Mouse (Mus musculus) naive thymus-derived CD4-positive, alpha-beta T cell, adult 2 months (primary cell): ENCODE data around the gene Paqr3.

Experiments
- DNase-seq: peaks from one replicate; pipeline ENCODE4 v3.0.0-alpha.2; 2011; ENCODE audit warnings: low read depth

Paqr3 gene

DNA sequence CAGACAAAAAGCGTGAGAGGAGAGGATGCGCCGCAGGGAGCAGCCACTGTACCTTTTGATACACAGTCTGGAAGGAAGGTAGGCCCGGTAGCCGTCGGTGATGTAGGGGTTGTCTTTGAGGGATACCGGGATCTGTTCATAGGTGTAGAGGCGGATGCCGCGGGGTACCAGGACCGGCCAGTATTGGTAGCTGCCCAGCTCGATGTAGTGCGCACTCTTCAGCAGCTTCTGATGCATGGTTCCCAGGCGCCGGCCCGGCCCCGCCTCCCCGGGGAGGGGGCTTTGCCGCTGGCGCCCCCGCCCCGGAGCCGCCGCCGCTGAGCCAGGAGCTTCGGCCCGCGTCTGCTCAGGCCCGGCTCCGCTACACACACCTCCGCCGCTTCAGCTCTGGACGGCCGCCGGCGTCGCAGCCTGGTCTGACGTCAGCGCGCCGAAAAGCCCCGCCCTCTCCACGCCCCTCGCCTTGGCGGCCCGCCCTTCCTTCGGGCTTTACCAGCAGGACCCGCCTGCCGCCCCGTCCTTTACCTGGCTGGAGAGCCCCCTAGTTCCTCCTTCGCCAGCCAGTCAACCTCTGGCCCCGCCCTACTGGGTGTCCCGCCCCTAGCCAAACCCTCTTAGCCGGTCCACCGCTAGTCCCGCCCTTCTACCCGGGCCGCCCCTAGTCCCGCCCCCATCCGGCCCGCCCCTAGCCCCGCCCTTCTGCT, at the start of gene Paqr3:
Gene Paqr3 (minus strand): TSS at position 390 of the 704 bp plus-strand sequence.
- peak; percentile 91 for DNase-seq

DNA sequence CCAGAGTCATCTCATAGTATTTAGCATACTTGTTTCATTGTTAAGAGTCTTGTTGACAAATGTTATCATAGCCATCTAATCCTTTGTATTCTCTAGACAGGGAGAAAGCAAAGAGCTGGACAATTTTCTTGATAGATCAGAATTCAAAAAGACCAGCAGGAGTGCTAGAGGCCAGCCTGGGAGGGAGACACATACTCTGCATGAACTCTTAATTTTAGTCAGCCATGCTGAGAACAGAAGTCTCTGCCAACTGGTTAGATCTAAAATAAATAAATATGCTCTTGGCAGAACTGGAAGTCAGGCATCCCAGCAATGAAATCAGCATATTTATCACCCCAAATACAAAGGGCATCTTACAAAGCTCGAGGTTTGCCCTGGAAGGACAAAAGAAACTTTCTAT, 43.3 kb upstream of the Paqr3 start:
- DNase-seq: no peak

DNA sequence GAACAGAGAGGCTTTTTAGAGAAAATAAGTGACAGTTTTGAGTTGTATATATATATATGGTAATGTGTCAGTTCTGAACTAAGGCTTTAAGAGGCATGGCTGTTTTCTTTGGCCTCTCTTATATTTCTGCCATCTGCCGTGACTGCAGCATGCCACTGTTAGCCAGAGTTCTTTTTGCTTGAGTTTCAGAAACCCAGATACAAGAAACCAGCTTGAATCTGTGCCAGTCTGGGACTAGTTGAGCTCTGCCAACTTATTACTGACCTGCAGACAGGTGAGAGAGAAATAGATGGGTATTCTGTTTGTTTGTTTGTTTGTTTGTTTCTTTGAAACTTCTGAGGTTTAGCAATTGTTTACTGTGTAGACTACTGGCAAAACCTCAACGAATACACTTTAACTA, 23.9 kb upstream of the Paqr3 start:
- no peak for DNase-seq

DNA sequence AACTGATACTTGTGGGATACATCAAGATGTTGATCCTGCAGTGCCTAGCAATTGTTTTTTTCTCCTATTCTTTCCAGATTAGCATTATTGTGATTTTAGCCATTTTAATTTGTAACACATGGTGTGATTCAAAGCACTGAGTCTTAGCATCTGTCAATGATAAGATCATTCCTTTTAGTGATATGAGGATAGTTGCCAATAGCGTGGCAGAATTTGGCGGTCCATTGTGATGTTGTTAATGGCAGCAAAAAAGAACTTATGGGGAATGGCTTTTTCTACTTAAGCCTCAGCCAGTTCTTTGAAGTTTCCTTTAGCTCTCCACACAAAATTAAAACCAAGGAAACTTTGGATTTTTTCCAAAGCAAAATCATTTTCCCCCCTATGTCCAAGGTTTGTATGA, 18.2 kb upstream of the Paqr3 start:
- DNase-seq: no peak

DNA sequence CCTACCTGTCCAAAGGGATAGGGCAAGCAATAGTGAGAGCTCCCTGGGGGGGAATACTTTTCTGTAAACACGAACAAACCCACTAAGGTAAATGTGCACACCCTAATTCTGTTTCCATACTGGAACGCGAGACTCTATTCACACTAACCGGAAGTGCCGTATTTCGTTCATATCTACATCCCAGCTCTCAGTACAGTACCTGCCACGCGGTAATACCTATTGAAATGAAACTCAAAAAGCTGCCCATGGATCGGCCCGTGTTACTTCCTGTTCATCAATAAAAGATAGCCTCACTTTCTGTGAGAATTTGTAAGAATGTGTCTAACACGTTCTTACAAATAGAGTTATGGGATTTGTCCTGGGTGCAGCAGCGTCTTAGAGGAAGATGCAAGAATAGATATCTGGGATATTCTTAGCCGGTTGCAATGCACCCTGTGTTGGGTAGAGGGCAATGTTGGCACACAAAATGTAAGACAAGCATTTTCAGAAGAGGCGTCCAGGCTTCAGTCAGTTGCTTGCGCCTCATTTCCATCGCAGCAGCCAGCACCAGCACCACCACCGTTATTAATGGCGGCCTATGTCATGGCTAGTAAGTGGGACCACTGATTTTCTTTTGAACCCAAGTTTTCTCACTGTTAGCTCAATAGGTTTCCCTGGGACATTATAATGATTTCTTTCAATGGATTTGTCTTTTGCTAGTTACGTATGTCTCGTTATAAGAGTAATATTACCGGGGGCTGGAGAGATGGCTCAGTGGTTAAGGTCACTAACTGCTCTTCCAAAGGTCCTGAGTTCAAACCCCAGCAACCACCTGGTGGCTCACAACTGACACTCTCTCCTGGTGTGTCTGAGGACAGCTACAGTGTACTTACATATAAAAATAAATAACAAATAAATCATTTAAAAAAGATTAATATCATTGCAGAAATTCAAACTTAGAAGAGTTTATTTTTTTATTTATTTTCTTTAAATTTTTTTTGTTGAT, 17.1 kb upstream of the Paqr3 start:
- peak; percentile 52 for DNase-seq

DNA sequence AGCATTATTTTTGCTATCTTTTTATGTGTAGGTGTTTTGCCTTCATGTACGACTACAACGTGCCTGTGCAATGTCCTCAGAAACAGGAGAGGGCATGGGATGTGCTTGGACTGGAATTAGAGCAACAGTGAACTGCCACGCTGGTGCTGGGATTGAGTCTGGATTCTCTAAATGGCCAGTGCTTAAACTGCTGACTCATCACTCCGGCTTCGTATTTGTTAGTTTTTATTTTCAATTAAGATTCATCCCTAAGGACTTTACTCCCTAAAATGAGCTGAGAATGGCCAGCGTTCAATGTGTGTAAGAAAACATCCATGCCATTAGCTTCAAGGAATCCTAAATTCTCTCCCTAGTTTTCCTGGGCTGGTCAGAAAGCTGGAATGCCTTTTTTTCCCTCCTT, 15.9 kb upstream of the Paqr3 start:
- no peak for DNase-seq

DNA sequence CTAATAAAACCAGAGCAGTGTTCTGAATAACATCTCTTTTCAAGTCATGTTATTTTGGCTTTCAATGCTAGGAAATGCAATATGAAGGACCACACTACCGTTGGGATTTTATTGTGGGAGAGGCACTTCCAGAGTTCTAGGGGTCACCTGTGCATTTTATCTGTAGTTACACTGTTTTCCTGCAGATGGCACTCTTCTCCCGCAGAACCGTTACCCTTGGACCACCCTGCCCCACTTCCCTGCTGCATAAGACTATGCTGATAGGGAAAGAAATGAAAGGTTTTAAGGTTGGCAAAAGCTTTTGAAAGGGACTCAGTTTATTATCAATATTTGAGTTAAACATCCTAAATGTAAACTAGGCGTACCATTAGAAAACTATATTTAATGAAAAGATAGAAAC, 14.6 kb upstream of the Paqr3 start:
- DNase-seq: peak; percentile 46

DNA sequence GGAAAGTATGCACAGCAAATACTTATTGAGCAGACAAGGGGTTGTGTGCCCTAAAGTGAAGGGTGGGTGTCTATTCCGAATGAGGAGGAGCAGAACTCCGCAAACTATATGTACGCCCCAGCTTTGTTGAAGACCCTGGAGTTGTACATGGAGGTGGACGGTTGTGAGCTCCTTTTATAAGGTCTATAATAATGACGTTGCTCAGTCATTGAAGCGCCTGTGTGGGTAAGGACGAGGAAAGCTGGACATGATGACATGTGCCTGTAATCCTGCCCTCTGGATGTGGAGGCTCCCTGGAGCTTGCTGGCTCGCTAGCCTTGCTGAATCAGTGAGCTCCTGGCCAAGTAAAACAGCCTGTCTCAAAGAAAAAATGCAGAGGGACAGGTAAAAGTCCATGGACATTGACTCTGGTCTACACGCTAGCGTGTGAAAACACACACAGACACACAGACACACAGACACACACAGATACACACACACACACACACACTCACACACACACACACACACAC, 14.1 kb upstream of the Paqr3 start:
- no peak for DNase-seq

DNA sequence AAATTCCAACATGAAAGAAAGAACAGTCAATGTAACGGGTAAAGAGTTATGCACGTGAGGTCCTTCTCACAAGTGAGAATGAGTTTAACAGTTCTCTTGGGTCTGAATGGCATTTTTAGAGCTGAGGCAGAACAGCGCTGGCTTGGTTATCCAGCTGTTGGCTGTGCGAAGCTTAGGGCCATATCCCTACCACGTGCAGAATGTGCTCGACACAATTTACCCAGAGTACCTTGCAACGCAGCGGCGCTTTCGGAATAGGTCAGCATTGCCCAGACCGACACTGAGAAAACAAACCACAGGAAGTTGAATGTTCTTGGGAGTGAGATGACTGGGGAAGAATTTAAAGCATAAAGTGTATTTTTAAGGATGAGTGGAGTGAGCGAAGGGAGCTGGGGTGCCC, 13.6 kb upstream of the Paqr3 start:
- no peak for DNase-seq

DNA sequence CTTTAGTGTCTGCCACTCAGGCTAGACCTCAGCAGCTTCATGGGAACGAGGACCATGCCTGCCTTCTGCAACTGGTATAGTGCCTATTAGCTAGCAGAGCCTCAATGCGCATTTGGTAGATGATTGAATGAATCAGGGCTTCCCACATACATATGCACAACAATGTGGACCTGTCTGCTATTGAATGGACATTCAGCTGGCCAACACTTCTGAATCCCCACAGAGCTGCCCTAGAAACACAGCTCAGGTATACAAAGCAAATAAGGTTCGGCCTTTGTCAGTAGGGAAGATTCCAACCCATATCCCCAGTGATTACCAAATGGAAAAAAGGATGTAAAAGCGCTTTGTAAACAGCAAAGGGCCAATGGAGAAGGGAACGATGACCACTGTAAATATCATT, 699 bp downstream of the Paqr3 start:
- DNase-seq: peak; percentile 14

DNA sequence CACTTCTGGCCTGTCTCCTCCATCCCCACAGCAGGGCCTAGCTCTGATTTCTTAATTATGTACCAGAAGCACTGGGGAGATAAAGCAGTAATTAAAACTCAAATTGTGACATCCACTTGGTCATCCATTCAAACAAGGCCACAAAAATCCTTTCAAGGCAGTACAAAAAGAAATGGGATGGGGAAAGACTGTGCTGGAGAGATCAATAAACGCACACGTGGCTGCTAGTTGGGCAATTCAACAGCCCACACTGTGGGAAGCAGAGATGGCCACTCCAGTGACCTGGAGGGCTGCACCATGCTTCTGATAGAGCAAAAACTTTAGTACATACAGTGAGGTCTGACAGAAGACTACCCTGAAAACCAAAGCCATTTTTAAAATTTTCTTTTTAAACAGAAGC, 1.3 kb downstream of the Paqr3 start:
- no peak for DNase-seq

DNA sequence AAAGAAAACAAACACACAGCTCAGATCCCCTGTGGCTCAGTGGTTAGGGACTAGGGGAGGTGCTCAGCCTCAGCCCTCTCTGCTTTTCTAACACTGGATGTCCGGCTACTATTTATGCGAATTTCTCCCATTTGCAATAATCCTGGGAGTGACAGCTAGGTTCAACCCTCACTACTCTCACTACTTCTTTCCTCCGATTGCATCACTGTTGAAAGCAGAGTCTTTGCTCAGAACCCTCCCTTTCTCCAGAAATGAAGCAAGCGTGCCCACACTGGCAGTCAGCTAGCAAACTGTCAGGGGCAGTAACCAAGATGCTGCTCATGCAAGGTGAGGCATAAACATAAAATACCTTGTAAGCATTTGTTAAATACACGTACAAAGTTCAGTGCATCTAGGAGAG, 3.1 kb downstream of the Paqr3 start:
- DNase-seq: no peak

DNA sequence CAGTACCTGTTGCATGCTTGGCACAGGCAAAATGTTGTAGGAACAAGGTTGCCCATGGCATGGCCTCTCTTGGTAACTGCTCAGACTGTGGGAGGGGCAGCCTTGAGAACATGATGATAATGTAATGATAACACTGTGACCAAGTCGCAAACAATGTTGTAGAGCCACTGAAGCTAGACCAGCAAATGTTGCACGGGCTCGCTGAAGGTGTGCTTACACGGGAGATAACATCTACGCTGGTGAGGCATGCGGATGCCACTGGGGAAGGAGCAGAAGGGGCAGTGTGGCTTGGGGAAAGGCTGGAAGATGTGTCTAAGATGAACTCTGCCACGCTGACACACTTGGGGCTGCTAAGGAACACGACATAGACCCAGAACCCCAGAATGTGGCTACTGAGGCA, 11.4 kb downstream of the Paqr3 start:
- no peak for DNase-seq

DNA sequence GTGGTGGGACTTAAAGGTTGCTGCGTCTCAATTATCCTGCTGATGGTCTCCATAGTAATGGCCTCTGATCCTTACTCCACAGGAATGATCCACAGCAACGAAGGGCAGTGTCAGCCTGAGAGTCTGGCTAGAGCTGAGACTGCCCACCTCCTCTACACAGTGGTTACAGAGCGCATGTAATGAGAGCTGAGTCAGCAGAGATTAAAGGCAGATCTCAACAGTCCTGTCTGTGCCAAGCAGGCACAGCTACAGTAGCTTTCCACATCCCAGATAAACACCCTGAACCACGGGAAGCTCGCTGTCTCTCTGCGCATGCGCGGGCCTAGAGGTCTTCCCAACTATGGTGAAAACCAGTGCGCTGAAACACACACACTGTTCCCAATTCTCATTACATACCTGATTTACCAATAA, 13.8 kb downstream of the Paqr3 start:
- DNase-seq: no peak

DNA sequence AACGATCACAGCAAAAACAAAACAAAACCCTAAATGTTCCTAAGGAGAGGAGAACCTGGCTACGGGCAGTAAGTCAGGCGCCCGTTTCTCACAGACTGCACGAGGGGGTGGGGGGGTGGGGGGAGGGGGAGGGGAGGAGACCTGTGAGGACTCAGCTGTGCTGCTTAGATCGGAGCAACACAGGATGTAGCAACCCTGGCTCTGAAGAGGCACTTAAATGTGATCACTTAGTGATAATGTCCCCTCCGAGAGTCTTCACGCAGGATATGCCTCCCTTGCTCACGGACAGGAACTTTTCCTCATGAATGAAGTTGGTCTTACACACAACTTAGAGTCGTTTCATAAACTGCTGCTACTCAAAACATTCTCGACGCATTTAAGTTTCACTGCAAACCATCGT, 16.1 kb downstream of the Paqr3 start:
- DNase-seq: peak; percentile 35

DNA sequence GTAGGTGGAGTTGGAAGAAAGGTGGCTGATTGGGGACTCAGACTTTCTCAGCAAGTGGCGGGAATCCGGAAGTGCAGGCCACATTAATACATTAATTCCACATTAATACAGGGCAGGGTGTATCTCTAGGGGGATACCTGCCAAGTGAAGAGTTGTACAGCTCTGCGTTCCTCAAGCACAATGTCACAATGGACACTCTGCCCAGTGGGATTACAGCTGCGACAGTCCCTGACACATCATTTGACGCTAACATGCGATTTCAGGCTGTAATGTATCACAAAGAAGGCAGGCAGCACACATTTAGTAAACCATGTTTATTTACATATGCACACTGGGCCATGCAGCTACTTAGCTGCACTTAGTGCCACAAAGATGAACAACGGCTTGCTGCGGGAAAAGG, 18.4 kb downstream of the Paqr3 start:
- no peak for DNase-seq

DNA sequence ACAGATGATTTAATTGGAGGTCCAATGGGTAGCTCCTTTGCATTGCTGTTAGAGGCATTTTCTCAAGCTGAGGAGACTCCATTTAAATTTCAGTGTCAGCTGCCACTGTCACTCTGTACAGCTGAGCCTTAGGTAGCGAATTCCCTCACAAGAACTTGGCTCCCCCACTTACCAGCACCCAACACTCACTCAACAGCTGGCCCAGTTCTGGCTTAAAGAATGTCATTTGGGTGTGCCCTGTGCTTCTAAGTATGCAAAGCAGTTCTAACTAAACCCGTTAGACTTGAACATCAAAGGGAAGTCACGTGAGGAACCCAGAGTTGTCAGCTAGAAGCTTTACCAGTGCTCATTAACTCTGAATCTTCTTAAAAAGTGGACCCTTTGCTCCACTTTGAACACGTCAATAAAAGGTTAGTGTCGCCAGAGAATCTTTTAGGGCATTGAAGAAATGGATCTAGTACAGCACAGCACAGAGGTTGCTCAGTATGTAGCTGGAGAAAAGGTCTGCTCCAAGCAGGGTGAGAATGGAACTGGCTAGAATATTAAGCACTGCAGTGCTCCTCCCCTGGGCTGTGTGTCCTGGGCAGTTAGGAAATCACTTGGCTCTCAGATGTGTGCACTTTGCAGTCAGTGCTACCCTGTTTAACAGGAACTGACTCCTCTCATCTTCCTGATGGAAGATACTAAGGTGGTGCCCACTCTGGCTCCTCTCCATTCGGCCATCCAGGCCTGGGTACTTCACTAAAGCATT, 21.2 kb downstream of the Paqr3 start:
- peak; percentile 20 for DNase-seq

DNA sequence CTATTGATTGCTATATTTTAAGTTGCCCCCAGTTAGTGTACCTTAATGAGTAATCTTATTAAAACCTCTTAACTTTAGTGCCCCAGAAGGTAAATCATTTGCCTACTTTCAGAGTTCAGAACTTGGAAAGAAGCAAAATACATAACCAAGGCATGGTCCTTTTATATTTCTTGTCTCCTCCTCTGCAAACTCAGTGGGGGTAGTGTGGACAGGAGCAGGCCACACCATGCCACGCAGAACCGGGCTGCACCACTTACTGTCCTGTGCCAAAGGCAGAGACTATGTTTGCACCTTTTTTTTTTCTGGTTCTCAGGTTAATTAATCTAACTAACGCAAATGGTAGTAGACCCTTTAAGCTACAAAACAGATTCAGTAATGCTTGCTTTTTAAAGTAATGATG, 22.0 kb downstream of the Paqr3 start:
- no peak for DNase-seq

DNA sequence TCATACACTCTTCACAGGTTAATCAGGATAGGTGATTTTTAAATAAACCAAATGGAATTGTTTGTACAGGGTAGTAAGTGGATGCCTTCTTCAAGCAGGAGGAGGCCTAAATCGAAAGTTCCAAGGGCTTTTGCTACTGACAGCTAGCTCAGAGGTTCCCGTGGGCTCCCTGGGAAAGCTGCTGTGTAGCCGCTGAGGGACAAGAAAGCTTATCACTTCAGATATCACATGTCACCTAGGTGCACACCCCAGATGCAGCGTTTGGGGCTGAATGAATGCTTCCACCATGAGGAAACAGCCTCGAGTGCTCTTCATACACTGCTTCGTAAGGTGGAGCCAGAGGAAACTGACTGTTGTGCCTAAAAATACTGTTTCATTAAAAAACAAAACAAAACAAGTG, 23.2 kb downstream of the Paqr3 start:
- no peak for DNase-seq

DNA sequence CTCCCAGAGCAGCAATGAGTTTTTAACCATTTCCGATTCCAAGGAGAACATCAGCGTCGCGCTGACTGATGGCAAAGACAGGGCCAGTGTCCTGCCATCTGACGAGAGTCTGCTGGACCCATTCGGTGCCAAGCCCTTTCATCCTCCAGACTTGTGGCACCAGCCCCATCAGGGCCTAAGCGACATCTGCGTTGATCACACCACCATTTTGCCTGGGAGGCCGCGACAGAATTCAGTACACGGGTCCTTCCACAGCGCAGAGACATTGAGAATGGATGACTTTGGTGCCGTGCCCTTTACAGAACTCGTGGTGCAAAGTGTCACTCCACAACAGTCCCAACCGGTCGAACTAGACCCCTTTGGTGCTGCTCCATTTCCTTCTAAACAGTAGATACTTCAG, 23.6 kb downstream of the Paqr3 start:
- DNase-seq: no peak

DNA sequence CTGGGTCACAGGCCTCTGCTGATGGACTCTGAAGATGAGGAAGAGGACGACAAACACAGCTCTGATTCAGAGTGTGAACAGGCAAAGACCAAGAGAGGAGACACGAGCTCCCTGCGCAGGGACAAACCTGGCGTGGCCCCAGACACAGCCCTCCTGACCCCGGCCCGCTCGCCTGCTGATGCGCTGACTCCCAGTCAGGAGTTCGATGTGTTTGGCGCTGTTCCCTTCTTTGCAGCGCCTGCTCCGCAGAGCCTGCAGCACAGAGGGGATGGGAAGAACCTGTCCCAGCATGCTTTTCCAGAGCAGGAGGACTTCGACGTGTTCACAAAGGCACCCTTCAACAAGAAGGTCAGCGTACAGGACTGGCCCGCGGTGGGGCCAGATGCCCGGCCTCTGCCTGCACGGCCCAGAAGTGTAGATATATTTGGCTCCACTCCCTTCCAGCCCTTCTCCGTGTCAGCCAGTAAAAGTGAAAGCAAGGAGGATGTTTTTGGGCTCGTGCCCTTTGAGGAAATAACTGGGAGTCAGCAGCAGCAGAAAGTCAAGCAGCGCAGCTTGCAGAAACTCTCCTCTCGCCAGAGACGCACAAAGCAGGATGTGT, 24.3 kb downstream of the Paqr3 start:
- no peak for DNase-seq

DNA sequence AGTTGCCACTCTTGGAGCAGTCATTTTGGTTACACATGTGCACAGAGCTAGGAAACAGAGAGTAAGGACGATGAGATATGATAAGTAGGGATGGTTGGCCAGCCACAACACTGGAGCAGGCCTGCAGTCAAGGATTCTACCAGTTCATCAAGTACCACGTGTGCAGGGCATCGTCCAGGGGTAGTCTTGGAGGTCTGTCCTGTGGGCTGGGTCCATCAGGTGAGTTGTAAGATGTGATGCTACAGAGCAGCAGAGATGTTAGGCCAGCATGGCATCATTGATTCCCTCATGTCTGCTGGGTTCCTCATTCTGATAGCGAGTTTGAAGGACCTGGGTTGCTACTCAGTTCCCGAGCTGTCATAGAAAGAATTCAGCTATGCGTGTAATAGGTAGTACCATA, 26.3 kb downstream of the Paqr3 start:
- no peak for DNase-seq
